Mouse (Mus musculus): ENCODE measurements at regions not wholly inside any gene's neighbourhood (a gene's known extent, or its start where the extent isn't known, plus 50 kb on each side); places are given as distances from the start of the nearest gene placed in this dataset.

DNA sequence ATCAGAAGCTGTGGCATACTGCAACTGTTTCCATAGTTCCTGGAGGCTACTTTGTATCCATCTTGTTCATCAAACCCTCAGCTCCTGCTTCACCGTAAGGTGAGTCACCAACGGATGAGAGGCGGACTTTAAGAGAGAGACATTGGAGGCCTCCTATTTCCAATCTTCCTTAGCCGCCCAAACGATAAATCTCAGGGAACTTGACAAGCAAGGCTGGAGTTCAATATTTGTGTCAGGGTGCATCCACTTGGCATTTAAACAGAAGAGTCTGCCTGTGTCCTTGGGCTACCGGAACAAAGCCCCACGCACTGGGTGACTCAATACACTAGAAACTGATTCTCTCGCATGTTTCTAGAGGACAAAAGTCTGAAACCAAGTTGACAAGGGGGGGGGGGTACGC lies 76.1 kb upstream of the Rasgrf1 start:
- Histone ChIP-seq H3K27me3 (ENCODE audit: control insufficient read depth, insufficient read depth, low read length) (no peaks in the 10 kb centered on the region), H3K36me3 (ENCODE audit: control insufficient read depth, insufficient read depth) (no peaks in the 10 kb centered on the region), H3K27ac (ENCODE audit: low read length) (no peak overlapping the region), H3K4me3 (ENCODE audit: low read length) (no peak overlapping the region), H3K4me1 (ENCODE audit: control insufficient read depth, insufficient read depth, low read length) (no peaks in the 10 kb centered on the region), H3K4me2 (ENCODE audit: low read depth, low read length) (no peak overlapping the region), H3K9me3 (replicated peaks; ENCODE audit: control insufficient read depth, low read length) (no peaks in the 10 kb centered on the region), H3K9ac (ENCODE audit: low read length) (no peak overlapping the region)
- no peak for ATAC-seq (replicated peaks; ENCODE audit: extremely low read depth, insufficient read depth, low FRiP score)
- WGBS, result 77% methylated on average over 9 of the region's 9 CpGs

DNA sequence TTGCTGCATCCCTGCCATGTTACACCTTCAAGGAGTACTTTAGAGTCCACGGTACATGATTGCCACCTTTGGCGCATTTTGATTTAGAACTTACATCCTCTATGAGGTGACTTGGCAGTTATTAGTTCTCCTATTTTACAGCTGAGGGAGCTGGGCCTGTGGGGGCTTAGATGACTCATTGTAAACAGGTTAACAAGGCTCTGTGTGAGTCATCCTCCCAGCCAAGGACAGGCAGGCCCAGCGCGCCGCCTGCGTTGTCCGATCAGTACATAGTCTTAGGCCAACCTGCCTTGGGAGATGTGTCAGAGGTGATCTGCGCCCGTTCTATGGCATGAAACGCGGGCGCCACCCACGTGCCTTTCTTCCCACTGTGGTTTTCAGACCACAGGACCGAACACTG lies 77.9 kb upstream of the Rasgrf1 start:
- Histone ChIP-seq H3K4me1 (ENCODE audit: control insufficient read depth, insufficient read depth, low read length) (no peaks in the 10 kb centered on the region), H3K27ac (ENCODE audit: low read length) (no peak overlapping the region), H3K9ac (ENCODE audit: low read length) (no peak overlapping the region), H3K4me2 (ENCODE audit: low read depth, low read length) (no peak overlapping the region), H3K4me3 (ENCODE audit: low read length) (no peak overlapping the region), H3K27me3 (ENCODE audit: control insufficient read depth, insufficient read depth, low read length) (no peaks in the 10 kb centered on the region), H3K36me3 (ENCODE audit: control insufficient read depth, insufficient read depth) (no peaks in the 10 kb centered on the region), H3K9me3 (replicated peaks; ENCODE audit: control insufficient read depth, low read length) (no peaks in the 10 kb centered on the region)
- ATAC-seq (replicated peaks; ENCODE audit: extremely low read depth, insufficient read depth, low FRiP score), result no peak
- WGBS, result 80% methylated on average over 14 of the region's 14 CpGs

DNA sequence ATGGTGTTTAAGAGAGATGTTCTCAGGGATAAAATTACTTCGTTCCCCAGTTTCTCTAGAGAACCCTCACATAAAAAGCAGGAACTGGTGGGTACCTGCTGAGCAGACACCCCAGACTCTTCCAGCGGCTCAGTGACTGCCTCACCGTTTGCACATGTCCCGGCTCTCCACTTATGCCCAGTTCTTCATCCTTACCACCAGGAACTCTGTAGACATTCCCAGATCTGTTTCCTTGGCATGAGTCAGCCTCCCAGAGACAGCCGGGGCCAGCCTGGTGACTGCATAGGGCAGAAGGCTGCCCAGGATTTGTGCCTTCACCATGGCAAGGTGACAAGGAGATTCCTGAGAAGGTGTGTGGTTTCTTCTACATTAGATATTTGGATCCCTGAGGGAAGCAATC lies 81.6 kb upstream of the Rasgrf1 start:
- Histone ChIP-seq H3K27ac (ENCODE audit: low read length) (no peak overlapping the region), H3K4me1 (ENCODE audit: control insufficient read depth, insufficient read depth, low read length) (no peaks in the 10 kb centered on the region), H3K9me3 (replicated peaks; ENCODE audit: control insufficient read depth, low read length) (no peaks in the 10 kb centered on the region), H3K27me3 (ENCODE audit: control insufficient read depth, insufficient read depth, low read length) (no peaks in the 10 kb centered on the region), H3K9ac (ENCODE audit: low read length) (no peak overlapping the region), H3K4me3 (ENCODE audit: low read length) (no peak overlapping the region), H3K4me2 (ENCODE audit: low read depth, low read length) (no peak overlapping the region), H3K36me3 (ENCODE audit: control insufficient read depth, insufficient read depth) (no peaks in the 10 kb centered on the region)
- 79% methylated on average over 5 of the region's 5 CpGs for WGBS
- ATAC-seq (replicated peaks; ENCODE audit: extremely low read depth, insufficient read depth, low FRiP score), result no peak

DNA sequence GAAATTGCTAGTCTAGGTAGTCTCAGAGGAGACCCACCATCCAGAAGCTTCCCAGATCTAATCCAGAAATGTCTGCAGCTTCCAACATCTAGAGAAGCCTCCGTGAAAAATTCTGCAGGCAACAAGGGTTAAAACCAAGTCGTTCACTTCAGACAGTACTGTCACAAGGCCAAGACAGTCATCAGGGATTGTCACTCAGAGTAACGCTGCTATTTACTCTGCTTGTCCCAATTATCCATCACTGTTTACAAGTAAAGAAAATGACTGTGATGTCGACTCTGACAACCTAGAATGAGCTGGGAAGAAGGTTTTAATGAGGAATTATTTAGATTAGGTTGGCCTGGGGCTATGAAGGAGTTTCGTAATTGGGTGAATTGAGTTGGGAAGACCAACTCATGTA lies 82.1 kb upstream of the Rasgrf1 start:
- WGBS, result 55% methylated on average over 5 of the region's 5 CpGs
- no peaks in the 10 kb centered on the region for H3K36me3 ChIP-seq (ENCODE audit: control insufficient read depth, insufficient read depth)
- no peak for ATAC-seq (replicated peaks; ENCODE audit: extremely low read depth, insufficient read depth, low FRiP score)
- H3K9me3 ChIP-seq (replicated peaks; ENCODE audit: control insufficient read depth, low read length), result no peaks in the 10 kb centered on the region
- no peaks in the 10 kb centered on the region for H3K27me3 ChIP-seq (ENCODE audit: control insufficient read depth, insufficient read depth, low read length)
- H3K9ac ChIP-seq (ENCODE audit: low read length), result no peak overlapping the region
- H3K4me3 ChIP-seq (ENCODE audit: low read length), result peak overlapping the region; percentile 46; the same call in 1 of the 2 replicates
- H3K4me1 ChIP-seq (ENCODE audit: control insufficient read depth, insufficient read depth, low read length), result no peaks in the 10 kb centered on the region
- peak overlapping the region; percentile 71 for H3K4me2 ChIP-seq (ENCODE audit: low read depth, low read length)
- H3K27ac ChIP-seq (ENCODE audit: low read length), result no peak overlapping the region

DNA sequence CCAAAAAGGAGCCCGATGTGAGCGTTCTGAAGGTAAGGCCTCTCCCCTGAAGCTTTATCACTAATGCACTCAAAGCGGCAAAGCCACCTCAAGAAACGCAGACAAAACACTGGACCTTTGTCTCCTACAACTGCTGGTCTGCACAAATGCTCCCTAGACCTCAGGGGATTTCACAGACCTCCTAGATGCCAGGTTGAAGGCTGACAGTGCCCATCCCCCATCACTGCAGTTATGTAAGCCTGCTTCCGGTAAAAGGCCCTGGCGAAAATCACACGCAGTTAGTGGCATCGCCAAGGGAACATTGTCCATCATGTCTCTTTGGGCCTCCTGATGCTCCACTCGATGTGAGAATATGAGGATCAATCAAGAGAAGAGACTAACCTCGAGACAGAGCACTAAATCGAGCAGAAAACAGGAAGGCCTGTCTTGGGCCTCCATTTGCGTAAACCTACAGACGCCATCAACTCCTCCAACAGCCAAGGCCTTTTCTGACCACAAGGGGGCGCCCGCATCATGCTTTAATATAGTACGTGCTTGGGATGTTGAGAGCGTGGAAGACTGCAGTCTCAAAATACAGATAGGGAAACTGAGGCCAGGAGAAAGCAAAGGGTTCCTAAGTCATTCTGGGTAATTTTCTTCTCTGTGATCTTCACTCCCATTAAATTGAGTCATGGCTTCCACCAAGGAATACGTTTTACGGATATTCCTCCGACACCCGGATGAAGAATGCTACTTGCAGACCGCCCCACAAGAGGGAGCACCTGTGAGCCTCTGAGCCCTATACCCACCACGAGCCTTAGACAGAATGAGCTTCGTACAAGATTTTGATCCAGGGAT lies 82.8 kb upstream of the Rasgrf1 start:
- ATAC-seq (replicated peaks; ENCODE audit: extremely low read depth, insufficient read depth, low FRiP score), result peak; percentile 83
- 34% methylated on average over 24 of the region's 24 CpGs for WGBS
- H3K27me3 ChIP-seq (ENCODE audit: control insufficient read depth, insufficient read depth, low read length), result no peaks in the 10 kb centered on the region
- no peaks in the 10 kb centered on the region for H3K36me3 ChIP-seq (ENCODE audit: control insufficient read depth, insufficient read depth)
- no peaks in the 10 kb centered on the region for H3K9me3 ChIP-seq (replicated peaks; ENCODE audit: control insufficient read depth, low read length)
- H3K9ac ChIP-seq (ENCODE audit: low read length), result no peak overlapping the region; the same call in 1 of the 2 replicates
- H3K27ac ChIP-seq (ENCODE audit: low read length), result no peak overlapping the region
- peak overlapping the region; percentile 71 for H3K4me2 ChIP-seq (ENCODE audit: low read depth, low read length)
- H3K4me3 ChIP-seq (ENCODE audit: low read length), result peak overlapping the region; percentile 46
- H3K4me1 ChIP-seq (ENCODE audit: control insufficient read depth, insufficient read depth, low read length), result no peaks in the 10 kb centered on the region

DNA sequence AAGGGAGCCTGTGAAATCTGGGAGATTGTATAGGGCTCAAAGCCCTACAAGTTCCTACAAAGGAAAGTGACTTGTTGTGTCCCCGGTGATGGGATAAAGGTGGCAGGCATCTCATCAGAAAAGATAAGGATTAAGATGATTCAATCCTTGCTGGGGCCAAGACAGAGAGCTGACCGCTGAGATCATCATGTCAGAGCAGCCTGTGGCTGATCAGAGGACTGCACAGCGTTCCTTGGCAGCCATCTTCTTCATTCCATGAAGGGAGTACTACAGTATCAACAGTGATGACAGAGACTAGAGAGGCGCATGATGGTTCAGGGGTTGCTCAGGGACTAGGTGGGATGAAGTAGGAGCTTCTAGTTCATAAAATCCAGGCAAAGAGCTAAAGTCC lies 83.6 kb upstream of the Ankrd34c start:
- no peak overlapping the region for H3K4me2 ChIP-seq (ENCODE audit: low read depth, low read length)
- H3K36me3 ChIP-seq (ENCODE audit: control insufficient read depth, insufficient read depth), result no peaks in the 10 kb centered on the region
- H3K9ac ChIP-seq (ENCODE audit: low read length), result no peak overlapping the region
- 0 out of 2 replicates have a peak, but pooled peaks cover 3% of the 10 kb centered on the region for H3K4me1 ChIP-seq (ENCODE audit: control insufficient read depth, insufficient read depth, low read length)
- H3K27ac ChIP-seq (ENCODE audit: low read length), result no peak overlapping the region
- H3K9me3 ChIP-seq (replicated peaks; ENCODE audit: control insufficient read depth, low read length), result no peaks in the 10 kb centered on the region
- 58% methylated on average over 4 of the region's 4 CpGs for WGBS
- peak; percentile 55; the same call in 1 of the 2 replicates for ATAC-seq (replicated peaks; ENCODE audit: extremely low read depth, insufficient read depth, low FRiP score)
- no peak overlapping the region for H3K4me3 ChIP-seq (ENCODE audit: low read length)
- H3K27me3 ChIP-seq (ENCODE audit: control insufficient read depth, insufficient read depth, low read length), result no peaks in the 10 kb centered on the region

DNA sequence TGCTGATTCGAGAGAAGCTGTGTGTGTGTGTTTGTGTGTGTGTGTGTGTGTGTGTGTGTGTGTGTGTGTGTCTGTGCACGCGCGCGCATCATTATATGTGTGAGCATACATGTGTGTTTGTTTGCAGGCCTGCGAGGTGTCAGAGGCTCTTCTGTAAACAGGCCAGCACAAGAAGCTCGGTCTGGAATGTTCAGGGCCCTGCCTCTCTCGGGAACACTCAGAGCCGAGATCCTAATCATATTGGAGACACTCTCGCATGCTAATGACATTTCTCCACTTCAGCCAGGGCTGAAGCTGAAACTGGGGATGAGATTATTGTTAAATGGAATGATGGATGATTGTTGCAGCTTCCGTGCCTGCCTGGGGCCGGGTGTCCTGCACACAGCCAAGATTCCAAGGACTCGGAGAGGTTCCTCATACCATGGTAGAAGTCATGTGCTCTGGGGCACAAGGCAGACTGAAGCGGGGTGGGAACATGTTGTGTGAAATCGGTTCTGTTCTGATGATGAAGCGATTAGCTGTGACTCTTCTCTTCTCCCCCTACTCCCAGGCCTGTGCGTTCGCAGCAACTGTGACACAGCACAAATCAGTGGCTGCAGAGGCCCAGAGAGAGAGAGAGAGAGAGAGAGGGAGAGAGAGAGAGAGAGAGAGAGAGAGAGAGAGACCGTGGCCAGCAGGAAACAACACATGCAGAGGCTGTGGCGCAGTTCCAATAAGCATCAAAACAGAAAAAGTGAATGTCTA lies 83.0 kb upstream of the Ankrd34c start:
- Histone ChIP-seq H3K27ac (ENCODE audit: low read length) (no peak overlapping the region), H3K27me3 (ENCODE audit: control insufficient read depth, insufficient read depth, low read length) (no peaks in the 10 kb centered on the region)
- peak; percentile 34; the same call in 1 of the 2 replicates for ATAC-seq (replicated peaks; ENCODE audit: extremely low read depth, insufficient read depth, low FRiP score)

DNA sequence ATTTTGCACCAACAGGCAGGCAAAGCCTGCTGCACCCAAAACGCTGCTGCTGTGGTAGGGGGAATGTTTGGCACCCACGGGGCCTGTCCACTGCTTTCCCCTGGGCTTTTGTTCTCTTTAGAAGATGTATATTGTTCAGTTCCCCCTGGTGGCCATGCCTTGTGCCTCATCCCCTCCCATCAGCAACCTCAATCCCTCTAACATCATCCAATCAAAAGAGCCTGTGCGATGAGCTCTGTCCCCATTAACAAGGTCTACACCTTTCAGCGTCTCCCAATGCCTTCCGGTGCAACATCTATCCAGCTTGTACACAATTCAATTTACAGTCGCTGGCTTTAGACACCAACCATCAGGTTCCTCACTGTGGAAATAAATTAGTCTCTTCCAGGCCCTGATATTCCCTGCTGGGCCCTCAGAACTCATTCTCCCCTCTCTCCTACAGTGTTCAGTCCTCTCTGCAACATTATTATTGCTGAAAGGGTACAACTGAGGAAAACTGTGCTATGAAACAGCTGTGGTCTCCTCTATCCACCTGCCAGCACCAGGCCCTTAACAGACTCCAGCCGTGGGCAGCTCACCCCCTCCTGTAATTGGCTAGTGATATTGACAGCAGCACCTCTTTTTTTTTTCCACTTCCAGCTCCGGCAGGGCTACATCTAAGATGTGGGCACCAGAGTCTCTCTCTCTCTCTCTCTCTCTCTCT lies 75.5 kb upstream of the Ankrd34c start:
- Histone ChIP-seq H3K27ac (ENCODE audit: low read length) (no peak overlapping the region), H3K36me3 (ENCODE audit: control insufficient read depth, insufficient read depth) (no peaks in the 10 kb centered on the region), H3K4me1 (ENCODE audit: control insufficient read depth, insufficient read depth, low read length) (no peaks in the 10 kb centered on the region), H3K27me3 (ENCODE audit: control insufficient read depth, insufficient read depth, low read length) (no peaks in the 10 kb centered on the region), H3K4me2 (ENCODE audit: low read depth, low read length) (no peak overlapping the region), H3K4me3 (ENCODE audit: low read length) (no peak overlapping the region), H3K9ac (ENCODE audit: low read length) (no peak overlapping the region), H3K9me3 (replicated peaks; ENCODE audit: control insufficient read depth, low read length) (no peaks in the 10 kb centered on the region)
- 55% methylated on average over 8 of the region's 8 CpGs for WGBS
- no peak for ATAC-seq (replicated peaks; ENCODE audit: extremely low read depth, insufficient read depth, low FRiP score)

More for the DNA sequence above, 83.0 kb upstream of the Ankrd34c start:
- Histone ChIP-seq H3K9me3 (replicated peaks; ENCODE audit: control insufficient read depth, low read length) (no peaks in the 10 kb centered on the region), H3K4me1 (ENCODE audit: control insufficient read depth, insufficient read depth, low read length) (0 out of 2 replicates have a peak, but pooled peaks cover 3% of the 10 kb centered on the region), H3K4me3 (ENCODE audit: low read length) (no peak overlapping the region), H3K9ac (ENCODE audit: low read length) (no peak overlapping the region), H3K36me3 (ENCODE audit: control insufficient read depth, insufficient read depth) (no peaks in the 10 kb centered on the region), H3K4me2 (ENCODE audit: low read depth, low read length) (no peak overlapping the region)
- 48% methylated on average over 20 of the region's 20 CpGs for WGBS

Measured in heart, embryonic 16.5 days (tissue).